Mouse (Mus musculus) megakaryocyte, embryonic 14.5 days (primary cell): ENCODE results near the gene Mgat4a.

Experiments used
- FLI1 ChIP-seq: IDR thresholded peaks from 2 replicates; pipeline ENCODE4 v1.6.1; 2012; ENCODE audit warnings: low read length, inconsistent platforms, mixed read lengths
- GATA1 ChIP-seq: IDR thresholded peaks from 3 replicates; pipeline ENCODE4 v1.6.1; 2012; ENCODE audit warnings: mixed read lengths, low read length, inconsistent platforms, borderline replicate concordance

GRCm38 (mm10) chr1:37429366-37430296 is 111.2 kb downstream of the Mgat4a start, which contains the start of the genes Coa5 and Unc50:
- no peak for TF ChIP-seq GATA1
- no peak; the same call in 1 of the 2 replicates for TF ChIP-seq FLI1
